Mouse (Mus musculus) testis, postnatal 10 days (tissue): ENCODE data around the gene Acsbg1.
"Not testable (repeated sequence)": the region's sequence is repeated elsewhere in the genome, so short reads cannot be mapped to it uniquely, and the experiment has no call there.

Experiments
- DNase-seq: peaks from one replicate; pipeline ENCODE4 v3.0.0; 2021; ENCODE audit warnings: low spot score

Acsbg1 gene

DNA sequence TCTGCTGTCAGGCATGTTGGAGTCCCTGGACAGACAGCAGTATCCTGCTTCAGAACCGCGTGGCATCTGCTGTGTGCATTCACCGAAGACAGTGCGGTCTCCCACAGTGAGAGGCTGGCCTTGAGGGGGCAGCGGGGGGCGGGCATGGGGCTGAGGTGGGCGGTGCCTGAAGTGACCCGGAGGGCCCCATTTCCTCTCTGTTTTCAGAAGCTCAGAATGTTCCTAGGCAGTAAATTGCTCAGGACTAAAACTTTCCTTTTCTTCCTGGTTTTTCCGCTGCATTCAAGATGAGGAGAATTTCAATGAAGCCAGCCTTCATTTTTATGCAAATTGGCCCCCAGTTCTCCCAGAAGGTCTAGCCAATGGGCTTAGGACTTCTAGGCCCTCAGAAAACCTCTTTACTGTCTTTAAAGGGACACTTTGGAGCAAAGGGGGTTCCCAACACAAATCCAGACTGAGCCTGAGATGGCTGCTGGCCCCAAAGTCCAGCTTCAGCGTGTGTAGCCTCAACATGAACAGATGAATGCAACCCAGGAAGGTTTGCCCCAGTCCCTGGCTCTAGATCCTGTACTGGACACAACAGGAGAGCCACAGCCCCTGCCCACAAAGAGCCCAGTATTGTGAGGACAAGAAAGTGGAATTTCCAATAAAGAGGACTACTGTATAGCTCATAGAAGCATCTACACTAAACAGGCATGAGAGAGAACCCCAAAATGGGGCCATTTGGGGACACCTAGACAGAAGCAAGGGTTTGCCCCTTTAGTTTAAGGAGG lies at the start of gene Acsbg1:
TSS of gene Acsbg1 (minus strand) at position 266 of the 773 bp plus-strand sequence.
- peak; percentile 83 for DNase-seq

DNA sequence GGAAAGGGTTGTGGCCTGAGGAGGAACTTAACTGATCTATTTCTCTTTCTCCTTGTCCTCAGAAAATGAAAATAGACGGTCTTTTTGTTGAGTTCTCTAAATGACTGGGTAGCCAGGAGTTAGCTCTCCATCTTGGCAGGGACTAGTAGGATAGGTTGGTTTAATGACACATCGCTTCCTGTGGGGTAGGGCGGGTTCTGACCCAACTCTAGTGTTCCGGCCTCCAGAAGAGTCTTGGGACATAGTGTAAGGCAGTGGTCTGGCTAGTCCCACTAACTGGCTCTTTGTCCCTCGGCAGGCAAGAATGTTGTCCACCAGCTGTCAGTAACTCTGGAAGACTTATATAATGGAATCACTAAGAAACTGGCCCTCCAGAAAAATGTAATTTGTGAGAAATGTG lies 46.4 kb upstream of the Acsbg1 start:
- no peak for DNase-seq

DNA sequence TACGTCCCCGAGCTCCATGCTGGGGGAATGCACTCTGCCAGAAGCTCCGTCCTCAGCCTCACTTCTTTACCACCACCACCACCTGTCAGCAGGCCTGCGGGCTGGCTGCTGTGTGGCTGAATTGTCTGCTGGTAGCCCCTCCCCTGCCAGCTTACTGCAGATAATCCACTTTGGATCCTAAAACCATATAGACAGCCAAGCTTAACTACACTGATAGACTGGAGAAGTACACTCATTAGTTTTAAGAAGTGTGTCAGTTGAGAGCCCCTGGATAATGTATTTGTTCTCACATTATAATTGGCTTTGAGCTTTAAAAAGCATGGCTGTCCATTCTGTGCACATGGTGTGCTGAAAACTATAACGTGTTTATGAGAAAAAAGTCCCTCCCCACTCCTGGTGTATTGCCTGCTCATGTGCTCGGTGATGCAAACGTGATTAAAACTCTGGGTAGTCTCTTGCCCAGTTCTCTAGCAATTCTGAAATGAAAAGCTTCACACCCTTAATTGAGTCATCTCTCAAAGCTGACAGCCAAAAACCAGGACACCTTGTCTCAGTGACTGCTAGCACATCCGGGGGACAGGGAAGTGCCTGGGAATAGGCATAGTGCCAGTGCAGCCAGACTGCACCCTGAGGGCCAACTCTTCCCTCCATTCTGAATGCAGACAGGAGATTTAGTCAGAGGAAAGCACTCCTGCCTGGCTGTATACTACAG lies 45.8 kb upstream of the Acsbg1 start:
- DNase-seq = no peak

DNA sequence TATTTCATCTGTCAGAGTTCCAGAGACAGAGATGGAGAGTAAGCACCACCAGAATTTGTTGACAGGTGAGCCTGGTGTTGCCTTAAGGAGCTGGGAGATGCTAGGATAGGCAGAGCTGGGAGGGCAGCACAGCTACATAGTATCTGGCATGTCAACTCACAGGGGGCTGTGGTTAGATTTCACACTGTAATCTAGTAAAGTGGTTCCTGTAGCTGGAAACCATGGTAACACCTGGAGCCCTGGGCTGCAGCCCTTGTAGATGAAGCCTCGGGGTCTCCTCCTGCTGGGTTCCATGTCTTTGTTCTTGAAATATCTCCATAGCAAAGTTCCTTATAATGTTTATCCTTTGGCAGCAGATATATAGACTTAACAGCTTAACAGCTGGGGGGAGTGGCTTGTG lies 43.9 kb upstream of the Acsbg1 start:
- no peak for DNase-seq

DNA sequence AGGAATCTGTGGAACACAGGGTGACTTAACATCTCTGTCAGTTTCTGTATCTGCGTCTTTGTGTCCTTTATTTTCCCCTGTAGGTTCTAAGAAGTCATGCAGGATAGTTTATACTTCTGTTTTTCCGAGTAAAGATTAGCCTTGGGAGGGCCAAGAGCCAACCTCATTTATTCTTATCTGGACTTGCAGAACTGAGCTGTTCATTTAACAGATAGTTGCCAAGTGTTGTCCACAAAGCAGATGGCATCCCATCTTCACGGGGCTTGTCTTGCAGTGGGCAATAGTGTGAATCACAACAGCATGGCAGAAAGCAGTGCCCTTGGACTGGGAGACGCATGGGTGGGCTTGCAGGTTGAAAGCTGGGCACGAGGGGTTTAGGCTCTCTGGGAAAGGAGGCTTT lies 42.7 kb upstream of the Acsbg1 start:
- no peak for DNase-seq

DNA sequence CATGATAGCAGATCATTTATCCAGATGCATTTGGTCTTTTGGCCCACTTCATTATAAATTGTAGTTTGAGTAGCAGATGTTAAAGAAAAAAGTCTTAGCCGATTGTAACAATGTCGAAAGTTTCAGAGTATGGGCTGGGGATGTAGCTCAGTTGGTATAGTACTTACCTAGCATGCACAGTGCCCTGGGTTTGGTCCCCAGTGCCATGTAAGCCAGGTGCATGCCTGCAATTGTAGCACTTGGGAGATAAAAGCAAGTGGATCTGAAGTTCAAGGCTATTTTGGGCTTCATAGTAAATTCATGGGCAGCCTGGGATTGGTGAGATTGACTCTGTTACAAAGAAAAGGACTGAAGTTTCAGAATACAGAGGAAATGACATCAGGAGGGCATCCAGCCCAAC lies 40.9 kb upstream of the Acsbg1 start:
- DNase-seq = no peak

DNA sequence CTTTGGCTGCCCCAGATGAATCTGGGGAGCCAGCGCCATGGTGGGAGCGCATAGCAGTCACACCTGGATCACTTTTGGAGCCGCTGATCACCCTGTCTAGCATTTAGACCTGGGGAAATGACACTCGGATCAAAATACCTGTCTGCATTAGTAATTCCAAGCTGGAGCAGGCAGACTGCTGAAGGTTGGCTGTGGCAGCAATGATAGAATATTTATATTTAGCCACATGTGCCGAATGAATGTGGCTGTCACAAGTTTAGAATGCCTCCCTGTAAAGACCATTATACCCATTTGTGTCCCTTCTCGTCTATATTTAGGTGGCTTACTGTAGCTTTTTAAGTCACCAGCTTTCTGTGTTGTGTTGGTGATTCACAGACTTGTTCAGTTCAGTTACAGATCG lies 39.1 kb upstream of the Acsbg1 start:
- no peak for DNase-seq

DNA sequence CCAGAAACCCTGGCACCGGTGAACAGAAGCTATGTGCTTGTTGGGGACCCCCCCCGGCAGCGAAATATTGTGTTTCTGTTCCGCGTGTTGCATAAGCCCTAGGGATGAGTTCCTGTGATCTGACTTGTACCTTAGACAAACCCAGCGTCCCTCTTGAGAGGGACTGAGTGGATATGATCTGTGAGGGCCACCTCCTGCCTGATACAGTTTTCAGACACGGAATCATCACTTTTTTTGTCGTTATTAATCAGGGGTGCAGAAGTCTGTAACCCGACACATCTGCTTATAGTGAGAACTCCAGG lies 38.5 kb upstream of the Acsbg1 start:
- DNase-seq = no peak

DNA sequence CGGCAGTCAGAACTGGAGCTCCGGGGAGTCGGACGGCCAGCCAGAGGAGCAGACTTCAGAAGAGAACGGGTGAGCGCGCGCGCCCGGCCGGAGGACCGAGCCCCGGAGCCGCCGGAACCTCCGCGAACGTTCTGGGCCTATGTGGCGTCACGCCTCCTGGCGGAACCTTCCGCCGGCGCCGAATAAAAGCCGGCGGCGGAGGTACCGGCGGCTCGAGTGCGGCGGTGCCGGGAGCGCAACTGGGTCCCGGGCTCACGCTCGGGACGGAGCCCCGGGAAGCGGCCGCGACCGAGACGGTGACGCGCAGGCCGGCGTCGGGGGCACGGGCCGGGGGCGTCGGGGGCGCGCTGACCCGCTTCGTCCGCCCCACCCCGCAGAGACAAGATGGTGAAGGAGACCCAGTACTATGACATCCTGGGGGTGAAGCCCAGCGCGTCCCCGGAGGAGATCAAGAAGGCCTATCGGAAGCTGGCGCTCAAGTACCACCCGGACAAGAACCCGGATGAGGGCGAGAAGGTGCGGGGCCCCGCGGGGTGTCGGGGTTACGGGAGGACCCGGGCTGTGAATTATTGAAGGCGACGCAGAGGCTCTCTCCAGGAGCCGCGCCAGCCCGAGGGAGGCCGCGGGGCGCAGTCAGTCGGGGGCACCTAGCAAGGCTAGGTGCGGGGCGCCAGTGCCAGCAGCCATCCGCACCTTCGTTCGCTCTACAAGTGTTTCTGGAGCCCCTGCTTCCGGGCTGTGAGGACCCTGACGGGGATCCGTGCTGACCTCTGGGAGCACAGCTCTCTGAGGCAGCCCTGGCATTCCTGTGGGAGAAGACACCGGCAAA lies 37.9 kb upstream of the Acsbg1 start:
- peak; percentile 84 for DNase-seq

DNA sequence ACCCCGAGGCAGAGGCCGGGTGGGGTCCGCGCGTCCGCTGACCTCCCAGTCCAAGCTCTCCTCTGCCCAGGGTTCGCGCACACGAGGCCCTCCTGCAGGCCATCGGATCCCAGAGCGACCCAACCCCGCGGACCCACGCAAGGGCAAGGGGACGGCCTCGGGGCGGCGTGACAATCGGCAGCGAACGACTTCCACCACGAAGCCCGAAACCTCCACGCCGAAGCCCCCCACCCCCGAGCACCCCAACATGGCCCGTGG lies 37.3 kb upstream of the Acsbg1 start:
- DNase-seq = no peak

DNA sequence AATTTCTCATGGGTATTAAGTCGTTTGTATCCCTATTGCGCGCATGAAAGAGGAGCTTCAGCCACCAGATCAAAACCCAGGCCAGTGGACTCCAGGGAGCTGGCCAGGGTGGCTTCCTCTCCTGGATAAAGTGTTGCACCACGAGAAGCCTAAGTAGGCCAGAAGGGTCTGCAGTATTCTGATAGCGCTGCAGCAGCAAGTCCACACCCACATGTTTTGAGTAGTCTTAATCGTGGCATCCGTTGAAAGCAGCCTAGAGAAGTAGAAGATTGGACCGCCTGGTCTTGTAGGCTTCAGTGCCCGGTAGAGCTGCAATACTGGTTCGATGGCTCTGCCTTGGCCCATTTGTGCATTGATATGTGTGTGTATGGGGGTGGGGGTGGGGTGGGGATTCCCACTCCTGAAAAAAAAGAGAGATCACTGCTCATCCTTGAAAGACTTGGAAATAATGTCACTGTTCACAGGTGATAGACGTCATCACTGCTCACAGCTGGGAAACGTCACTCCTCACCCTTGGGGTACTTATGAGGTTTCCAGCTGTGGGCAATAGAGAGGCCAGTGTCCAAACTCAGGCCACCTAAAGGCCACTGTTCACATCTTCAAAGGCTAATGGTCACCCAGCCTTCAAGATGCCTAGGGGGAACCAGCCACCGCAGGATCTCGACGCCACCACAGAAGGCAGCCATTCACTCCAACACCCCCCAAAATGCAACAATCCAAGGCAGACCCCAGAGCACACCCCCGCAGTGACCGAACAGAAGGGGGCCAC lies 36.8 kb upstream of the Acsbg1 start, which contains the start of gene Dnaja4:
TSS of gene Dnaja4 (plus strand) at position 556 of the 769 bp plus-strand sequence.
- no peak for DNase-seq

DNA sequence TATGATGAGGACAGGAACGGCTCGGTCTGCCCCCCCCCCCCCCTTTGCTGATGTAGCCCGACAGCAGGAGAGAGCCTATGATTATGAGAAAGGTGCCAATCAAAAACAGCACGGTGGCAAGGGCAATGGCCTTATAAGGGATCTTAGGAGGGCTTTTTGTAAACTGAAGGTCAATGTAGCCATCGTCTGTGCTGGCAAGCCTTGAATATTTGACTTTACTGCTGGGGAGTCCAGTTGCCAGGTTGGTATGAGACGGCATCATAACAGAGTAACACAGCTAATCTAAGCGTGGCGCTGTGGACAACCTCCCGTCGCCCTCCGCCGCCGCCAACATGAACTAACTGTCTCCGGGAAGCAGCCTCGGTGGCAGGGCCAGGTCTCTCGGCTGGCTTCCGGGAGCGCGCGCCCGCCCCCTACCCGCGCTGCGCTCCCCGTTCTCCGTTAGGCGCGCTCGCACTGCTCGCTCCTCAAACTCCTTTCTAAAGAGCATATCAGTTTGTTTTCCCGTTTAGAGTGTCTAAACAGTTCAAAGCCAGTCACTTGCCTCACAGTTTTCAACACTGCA lies 29.7 kb upstream of the Acsbg1 start:
- not testable (repeated sequence) for DNase-seq

DNA sequence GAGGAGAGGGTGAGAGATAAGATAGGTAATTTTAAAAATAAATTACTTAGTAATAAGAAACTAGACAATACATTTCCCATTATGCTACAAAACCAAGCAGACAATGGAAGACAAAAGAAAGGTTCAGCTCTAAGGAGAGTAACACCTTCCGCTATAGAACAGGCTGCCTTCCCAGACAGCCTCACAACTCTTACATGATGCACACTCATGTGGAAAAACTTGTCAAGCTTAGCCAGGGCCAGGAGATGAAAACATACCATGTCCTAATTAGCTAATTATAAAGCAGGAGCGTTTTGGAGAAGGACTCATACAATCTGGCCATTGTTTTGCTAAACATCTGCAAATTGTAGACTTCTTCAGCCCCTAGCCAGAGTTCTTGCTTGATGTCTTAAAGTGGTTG lies 29.0 kb upstream of the Acsbg1 start:
- not testable (repeated sequence) for DNase-seq

DNA sequence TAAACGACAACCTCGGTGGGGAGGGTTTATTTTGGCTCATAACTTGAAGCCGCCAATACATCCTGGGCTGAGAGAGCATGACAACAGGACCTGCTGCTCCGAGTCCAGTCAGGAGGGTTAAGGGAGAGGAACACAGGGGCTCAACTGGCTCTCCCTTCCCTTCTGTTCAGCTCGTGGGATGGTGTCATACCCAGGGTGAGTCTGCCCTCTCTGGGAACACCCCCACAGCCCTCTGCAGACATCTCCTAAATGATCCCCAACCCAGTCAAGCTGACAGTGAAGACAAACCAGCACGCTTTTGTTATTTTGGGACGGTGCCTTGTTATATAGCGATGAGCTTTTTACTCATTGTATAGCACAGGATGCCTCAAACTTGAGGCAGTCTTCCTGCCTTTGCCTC lies 27.8 kb upstream of the Acsbg1 start:
- no peak for DNase-seq

DNA sequence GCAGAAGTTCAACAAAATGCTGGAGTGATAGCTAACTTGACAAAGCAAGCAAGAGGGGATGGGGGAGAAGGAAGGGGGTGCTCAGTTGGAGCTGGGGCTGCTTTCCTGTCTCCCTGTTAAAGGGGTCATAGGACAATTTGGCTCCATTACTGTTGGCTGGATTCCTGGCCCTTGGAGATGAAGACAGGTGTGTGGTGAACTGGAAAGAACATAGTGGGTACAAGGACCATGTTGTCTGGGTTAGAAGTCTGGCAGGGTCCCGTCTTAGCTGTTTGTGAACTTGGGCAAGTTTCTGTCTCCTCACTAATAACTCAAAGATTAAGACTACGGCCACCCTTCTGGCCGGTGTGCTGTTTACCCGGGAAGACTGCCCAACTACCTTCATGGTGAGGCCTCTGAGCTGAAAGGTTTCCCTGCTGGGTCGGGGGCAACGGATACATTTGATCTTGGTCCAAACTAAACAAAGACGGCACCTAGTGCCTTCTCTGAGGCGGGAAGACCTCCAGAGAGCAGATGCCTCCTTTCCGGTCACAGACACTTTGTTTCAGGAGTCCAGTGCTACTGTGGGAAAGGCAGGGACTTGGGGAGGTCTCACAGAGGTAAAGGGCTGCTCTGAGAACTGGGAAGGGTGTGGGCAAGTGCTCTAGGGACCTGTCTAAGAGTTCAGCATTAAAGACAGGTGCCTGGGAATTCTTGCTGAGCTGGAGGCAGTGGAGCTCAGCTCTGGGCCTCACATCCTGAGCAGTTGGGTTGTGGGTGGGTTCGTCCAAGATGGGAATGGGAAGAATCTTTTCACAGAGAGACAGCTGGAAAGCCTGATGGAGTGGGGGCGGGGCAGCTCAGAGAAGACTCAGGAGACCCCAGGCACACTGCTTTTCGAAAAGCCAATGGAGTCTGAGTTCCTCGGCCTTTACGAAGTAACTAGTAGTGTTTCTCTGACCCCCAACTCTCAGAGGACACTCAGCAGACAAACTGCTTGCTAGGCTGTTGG lies 25.9 kb upstream of the Acsbg1 start:
- no peak for DNase-seq

DNA sequence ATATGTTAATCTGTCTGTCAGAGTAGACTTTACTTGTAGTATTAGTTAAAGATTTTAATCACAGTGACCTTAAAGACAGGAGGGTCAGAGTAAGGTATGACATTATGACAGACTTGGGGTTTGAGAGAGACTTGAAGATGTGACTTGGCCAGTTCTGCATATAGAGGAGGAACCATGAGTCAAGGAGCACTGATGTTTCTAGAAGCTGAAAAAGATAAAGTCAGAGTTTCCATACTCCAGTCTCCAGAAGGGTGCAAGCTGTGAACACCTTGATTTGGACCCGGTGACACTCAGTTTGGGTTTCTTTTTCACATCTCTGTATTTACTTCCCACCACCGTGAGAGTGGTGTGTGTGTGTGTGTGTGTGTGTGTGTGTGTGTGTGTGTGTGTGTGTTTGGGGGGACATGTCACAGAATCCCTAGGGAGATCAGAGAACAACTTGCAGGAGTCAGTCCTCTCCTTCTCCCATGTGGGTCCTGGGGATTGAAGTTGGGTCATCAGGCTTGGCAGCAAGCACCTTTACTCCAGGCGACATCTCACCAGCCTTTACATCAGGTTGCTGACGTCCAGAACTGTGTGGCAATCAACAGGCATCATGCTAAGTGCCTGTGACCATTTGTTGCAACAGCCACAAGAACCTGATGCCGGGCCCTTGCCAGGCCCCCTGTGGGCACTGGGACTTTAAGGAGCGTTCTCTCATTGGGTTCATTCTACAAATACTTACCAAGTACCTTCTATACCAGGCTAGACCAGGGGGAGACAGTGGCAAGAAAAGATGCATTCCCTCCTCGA lies 22.3 kb upstream of the Acsbg1 start:
- no peak for DNase-seq

DNA sequence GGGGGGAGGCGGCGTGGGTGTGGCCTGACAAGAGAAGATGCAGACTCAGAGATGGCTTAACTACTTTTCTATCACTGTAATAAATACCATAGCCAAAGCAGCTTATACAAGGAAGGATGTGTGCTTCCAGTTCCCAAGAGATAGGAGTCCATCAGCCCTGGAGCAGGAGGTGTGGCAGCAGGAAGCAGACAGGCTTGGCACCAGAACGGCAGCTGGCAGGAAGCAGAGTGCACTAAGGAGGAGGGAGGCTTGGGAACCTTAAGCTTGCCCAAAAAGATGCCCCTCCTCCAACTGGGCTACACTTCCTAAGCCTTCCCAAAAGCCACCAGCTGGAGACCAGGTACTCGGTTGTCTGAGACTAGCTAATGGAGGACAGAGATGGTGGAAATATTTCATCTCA lies 21.2 kb upstream of the Acsbg1 start:
- DNase-seq = no peak

DNA sequence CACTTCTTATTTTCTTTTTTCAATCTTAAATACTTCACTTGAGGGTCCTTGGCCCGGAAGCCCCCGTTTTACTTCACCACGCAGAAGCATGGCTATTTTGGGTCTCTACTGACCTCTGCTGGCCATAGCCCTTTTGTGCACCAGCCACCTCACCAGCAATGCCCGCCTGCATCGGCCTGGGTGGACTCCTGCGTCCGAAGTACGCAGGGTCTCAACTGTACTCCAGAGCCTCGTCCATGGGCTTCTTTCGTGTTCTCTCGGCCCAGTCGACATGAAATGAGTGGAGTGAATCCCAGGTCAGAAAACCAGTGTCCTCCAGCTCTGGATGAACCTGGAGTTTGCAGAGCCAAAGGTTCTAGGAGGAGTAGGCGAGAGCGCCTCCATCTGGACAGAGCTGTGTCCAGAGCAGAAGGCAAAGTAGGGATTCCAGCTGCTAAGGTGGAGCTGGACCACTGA lies 14.9 kb upstream of the Acsbg1 start:
- peak; percentile 87 for DNase-seq

DNA sequence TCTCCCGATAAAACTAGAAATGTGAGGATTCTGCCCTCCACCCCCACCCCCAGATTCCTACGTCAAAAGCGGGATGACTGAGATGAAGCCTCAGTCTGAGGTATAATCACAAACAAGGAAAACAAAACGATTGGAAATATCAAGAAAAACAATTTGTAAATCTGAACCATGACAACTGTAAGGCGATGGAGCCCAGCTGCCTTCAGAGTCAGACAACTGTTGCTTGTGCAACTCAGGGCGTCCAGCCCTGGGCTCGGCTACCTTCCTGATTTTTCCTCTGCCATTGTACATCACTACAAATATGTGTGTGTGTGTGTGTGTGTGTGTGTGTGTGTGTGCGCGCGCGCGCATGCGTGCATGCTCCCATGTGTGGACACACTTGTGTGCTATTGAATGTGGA lies 12.2 kb upstream of the Acsbg1 start:
- DNase-seq = no peak

DNA sequence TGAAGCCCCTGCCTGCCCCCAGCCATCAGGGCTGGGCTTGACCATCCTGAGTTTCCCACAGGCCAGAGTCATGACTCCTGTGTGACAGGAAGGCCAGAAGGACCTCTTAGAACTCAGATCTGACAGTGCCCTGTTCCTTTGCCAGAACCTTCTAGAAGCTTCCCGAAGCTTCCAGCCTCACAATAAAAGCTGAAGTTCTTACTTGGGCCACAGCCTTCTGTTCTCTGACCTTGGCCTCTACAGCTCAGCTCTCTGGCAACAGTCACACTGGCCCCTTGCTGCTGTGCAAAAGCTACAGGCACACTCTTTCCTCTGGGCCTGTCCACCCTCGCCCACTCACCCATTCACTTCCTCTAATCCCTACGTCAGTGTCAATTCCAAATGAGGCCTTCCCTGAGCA lies 10.3 kb upstream of the Acsbg1 start:
- no peak for DNase-seq
